Mouse (Mus musculus) heart, postnatal 0 days (tissue): ENCODE data around the gene Cmtm8.

Source experiments
- CTCF ChIP-seq: IDR thresholded peaks from 2 replicates; pipeline ENCODE4 v1.5.1; 2016; ENCODE audit warnings: antibody characterized with exemption, control low read depth, low read depth
- EP300 ChIP-seq: IDR thresholded peaks from 2 replicates; pipeline ENCODE4 v1.6.1; 2016; ENCODE audit warnings: antibody characterized with exemption, low read depth

DNA sequence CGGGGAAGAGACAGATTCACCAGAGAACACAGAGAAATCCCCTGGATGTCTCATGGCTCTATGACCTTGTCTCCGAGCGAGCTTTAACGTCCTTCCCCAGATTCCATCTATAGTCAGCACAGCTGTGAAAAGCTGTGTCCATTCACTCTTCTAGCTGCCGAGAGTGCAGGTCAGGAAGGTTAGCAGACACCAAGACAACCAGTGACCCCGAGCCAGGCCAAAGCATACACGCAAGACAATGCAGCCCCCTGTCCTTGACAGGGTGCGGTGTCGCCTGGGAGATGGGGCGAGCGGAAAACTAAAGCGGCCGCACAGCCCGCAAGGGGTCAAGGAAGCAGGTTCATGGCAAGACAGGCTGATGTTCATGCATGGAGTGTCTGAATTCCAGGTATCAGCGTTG is 42.7 kb downstream of the Cmtm8 start:
- TF ChIP-seq CTCF (no peak), EP300 (no peak)
